Mouse (Mus musculus) neutrophil, adult 5-6 weeks (primary cell): ENCODE data around the gene Gm13119. TPM values are rescaled to one million over a fixed set of nuclear protein-coding genes. Genes with fewer than 3 reads are reported as not detected.
"Not testable (repeated sequence)": the region's sequence is repeated elsewhere in the genome, so short reads cannot be mapped to it uniquely, and the experiment has no call there.

ENCODE experiments used
- ATAC-seq: fragments of 151-379, 151-347 bp; 2 replicates; pipeline ENCODE4 v1.8.0; 2017; ENCODE audit warnings: mild to moderate bottlenecking, moderate TSS enrichment; ENCODE audit not compliant: insufficient number of reproducible peaks, poor library complexity, low FRiP score, severe bottlenecking; ENCODE audit errors: extremely low read depth
- total RNA-seq: library from RNA; stranded (forward); fragments of 200-1000 nt; gene quantifications from 2 replicates; pipeline ENCODE4 v1.2.3, GENCODE M21; 2017

Gene Gm13119
- total RNA-seq, result not detected in 2 replicates

DNA sequence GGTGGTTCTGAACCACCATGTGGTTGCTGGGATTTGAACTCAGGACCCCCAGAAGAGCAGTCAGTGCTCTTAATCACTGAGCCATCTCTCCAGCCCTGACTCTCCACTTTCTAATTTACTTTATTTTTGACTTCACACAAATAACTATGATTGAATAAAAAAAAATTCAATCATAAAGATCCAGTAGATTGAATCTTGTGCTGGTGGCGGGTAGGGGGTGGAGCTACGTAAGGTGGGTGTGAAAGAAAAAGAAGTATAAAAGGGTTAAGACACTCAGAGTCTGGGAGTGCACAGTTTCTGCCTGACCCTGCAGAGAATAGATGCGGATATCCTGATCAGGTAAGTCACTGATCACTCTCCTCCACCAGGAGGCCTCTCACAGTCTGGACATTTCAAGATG is at the start of gene Gm13119:
Gm13119 (plus strand) TSS at position 301 of the 400 bp plus-strand sequence.
- ATAC-seq, result not testable (repeated sequence)

GRCm38 (mm10) chr4:144312666-144313460 is 44.9 kb upstream of the Gm13119 start:
- not testable (repeated sequence) for ATAC-seq

DNA sequence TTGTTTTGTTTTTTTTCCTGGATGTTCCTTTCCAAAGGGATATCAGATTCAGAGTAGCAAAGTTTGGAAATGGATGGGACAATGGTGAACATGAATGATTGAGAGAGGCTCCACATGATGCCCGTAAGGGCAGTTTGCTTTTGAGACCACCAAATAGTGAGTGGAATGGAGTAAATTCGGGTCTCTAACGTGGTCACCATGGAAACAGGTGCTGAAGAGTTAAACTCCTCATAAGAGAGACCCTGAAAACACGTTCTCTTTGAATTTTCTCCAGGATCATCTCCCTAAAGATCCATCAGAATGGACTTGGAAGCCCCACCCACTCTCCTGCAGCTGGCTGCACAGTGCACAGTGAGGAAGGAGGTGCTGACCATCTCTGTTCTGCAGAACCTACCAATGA is 27.8 kb upstream of the Gm13119 start, which contains the start of gene Gm13128:
Gm13128 (plus strand) TSS at position 301 of the 400 bp plus-strand sequence.
- ATAC-seq, result not testable (repeated sequence)

GRCm38 (mm10) chr4:144335856-144336255 is 21.9 kb upstream of the Gm13119 start:
- ATAC-seq, result not testable (repeated sequence)

GRCm38 (mm10) chr4:144377911-144378310 is 20.2 kb downstream of the Gm13119 start, which contains the start of gene Pramef20:
TSS of gene Pramef20 (minus strand) at chr4:144377933.
- no peak for ATAC-seq

DNA sequence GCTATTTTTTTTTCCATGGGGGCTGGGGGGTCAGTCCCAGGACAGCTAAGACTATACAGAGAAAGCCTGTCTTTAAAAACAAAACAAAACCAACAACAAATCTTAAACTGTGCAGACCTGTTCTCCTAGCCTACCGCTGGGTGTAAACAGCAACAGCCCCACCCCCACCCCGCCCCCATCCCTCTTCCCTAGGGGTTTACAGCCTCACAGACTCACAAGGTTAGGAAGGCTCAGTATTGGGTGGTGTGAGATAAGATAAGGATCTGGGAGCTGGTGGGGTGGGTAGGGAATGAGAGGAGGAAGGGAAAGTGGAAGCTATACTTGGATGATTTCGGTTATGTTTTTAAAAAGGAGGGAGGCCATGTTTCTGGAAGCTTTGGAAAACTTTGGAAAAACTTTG is 38.6 kb downstream of the Gm13119 start:
- ATAC-seq, result no peak

DNA sequence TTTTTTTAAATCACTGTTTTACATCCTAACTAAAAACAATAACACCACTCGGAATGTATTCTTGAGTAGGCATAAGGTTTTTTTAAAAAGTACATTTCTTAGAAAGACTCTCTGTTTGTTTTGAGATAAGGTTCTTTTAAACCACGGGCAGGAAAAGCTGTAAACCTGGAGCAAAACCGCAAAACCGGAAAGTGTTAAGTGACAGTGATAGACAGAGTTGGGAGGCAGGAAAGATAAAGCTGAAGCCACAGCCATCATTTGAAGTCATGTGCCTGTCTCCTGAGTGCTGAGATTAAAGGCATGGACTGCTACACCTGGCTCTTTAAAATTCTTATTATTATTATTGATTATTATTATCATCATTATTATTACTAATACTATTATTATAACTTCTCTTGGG is 45.0 kb downstream of the Gm13119 start:
- no peak for ATAC-seq

DNA sequence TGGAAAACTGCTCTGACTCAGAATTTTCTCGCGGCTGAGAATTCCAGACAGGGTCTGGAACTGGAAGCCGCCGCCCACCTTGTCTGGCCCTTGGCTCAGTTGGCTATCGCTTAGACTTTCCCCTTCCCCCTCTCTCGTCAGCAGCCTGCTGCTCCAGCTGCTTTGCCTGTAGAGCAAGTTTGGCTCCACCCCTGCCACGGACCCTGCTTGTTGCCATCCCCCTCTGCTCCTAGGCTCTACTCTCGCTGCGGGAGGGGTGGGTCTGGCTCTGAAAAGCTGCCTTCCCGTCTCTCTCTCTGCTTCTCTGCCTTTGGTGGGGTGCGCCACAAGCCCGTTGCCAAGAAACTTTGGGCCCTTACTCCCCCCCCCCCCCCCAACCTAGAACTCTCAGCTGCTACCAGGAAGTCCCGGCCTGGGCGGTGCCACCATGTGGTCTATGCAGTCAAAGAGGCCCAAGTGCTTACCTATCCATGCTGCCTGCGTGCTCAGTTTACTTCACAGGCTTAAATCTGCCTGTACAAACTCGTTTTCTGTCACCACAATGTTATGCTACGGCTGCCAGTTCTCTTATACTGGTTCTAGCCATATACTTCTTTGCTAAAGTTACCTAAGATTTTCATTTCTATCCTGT is 46.8 kb downstream of the Gm13119 start:
- ATAC-seq, result no peak

DNA sequence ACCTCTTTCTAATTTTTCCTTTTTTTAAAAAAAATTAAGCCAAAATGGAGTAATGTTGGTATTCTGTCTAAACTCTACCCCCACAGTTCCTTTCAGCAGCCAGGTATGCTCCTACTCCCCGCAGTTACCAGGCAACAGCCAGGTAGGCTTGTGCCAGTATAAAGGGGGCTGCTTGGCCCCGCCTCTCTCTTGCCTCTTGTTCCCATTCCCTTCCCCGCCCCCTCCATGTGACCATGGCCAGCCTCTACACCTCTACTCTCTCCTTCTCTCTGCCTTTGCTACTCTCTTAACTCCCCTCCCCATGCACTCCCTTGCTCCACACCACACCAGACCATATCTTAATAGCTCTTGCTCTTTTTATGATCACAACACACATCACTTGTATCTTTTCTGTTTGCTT is 48.5 kb downstream of the Gm13119 start:
- ATAC-seq, result no peak

GRCm38 (mm10) chr4:144408290-144408689 is 50.5 kb downstream of the Gm13119 start, which contains the start of gene Pramef12:
TSS of gene Pramef12 (minus strand) at chr4:144408464.
- ATAC-seq, result no peak

Other genes starting within 250 kb of the Gm13119 start
- gene Oog3, start 195.3 kb upstream of the Gm13119 start, total RNA-seq, result not detected in 2 replicates
- gene Oog2, start 167.2 kb upstream of the Gm13119 start, total RNA-seq, result not detected in 2 replicates
- not detected in 2 replicates for gene C87977, start 144.6 kb upstream of the Gm13119 start, total RNA-seq
- not detected in 2 replicates for gene Pramel5, start 77.5 kb upstream of the Gm13119 start, total RNA-seq
- 0.35 TPM in 1 of 2 replicates, not detected in the other for gene Gm13128, start 27.7 kb upstream of the Gm13119 start, total RNA-seq
- gene Pramef20, start 20.0 kb downstream of the Gm13119 start, total RNA-seq, result not detected in 2 replicates
- gene Pramef12, start 50.5 kb downstream of the Gm13119 start, total RNA-seq, result not detected in 2 replicates
- gene 1700012P22Rik, start 80.8 kb downstream of the Gm13119 start, total RNA-seq, result not detected in 2 replicates
- not detected in 2 replicates for gene Gm9944, start 95.4 kb downstream of the Gm13119 start, total RNA-seq
- gene Aadacl3, start 105.8 kb downstream of the Gm13119 start, total RNA-seq, result not detected in 2 replicates
- gene 9430007A20Rik, start 161.9 kb downstream of the Gm13119 start, total RNA-seq, result not detected in 2 replicates
- gene Gm13124, start 207.2 kb downstream of the Gm13119 start, total RNA-seq, result not detected in 2 replicates